Mouse (Mus musculus): Measurements from ENCODE around the gene Fbxo6. TPM values are rescaled to one million over a fixed set of nuclear protein-coding genes. Genes with fewer than 3 reads are reported as not detected.
A peak's percentile ranks its signal among the peaks of the same experiment; 100 is the strongest.
"Not testable (repeated sequence)": the region's sequence is repeated elsewhere in the genome, so short reads cannot be mapped to it uniquely, and the experiment has no call there.

The Fbxo6 gene
- total RNA-seq, 2 experiments from 2014 or later = 48.5 to 58.3 TPM

DNA sequence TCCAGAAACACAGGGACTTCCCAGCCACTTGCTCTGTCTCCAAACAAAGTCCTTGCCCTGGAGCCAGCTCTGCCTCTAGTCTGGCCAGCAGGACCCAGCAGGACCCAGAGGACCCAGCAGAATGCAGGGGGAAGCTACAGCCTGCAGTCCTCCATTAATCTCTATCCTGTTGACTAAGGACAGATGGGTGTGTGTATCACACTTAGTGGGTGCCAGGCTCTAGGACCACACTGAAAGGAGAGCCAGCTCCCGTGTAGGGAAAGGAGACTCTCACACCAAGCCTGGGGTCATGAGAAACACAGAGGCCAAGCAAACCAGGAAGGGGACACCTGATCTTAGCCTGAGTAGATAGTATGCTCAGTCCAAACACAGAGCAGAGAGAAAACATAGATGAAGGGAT lies 23.7 kb downstream of the Fbxo6 start:
- DNase-seq = no peak

DNA sequence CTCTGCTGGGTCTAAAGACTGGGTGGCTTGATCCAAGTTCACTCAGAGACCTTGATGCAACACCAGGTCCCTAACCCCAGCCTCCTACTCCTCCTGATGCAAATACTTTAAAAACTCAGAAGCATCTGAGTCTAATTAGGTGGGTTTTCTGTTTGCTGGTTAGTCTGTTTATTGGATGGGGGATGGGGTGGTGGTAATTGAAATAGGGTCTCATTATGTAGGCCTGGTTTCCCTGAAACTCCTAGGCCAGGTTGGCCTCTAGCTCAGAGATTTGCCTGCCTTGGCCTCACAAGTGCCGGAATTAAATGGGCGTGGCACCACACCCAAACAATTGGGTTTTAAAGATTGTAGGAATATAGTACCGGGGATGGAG lies 29.3 kb downstream of the Fbxo6 start:
- DNase-seq = no peak

DNA sequence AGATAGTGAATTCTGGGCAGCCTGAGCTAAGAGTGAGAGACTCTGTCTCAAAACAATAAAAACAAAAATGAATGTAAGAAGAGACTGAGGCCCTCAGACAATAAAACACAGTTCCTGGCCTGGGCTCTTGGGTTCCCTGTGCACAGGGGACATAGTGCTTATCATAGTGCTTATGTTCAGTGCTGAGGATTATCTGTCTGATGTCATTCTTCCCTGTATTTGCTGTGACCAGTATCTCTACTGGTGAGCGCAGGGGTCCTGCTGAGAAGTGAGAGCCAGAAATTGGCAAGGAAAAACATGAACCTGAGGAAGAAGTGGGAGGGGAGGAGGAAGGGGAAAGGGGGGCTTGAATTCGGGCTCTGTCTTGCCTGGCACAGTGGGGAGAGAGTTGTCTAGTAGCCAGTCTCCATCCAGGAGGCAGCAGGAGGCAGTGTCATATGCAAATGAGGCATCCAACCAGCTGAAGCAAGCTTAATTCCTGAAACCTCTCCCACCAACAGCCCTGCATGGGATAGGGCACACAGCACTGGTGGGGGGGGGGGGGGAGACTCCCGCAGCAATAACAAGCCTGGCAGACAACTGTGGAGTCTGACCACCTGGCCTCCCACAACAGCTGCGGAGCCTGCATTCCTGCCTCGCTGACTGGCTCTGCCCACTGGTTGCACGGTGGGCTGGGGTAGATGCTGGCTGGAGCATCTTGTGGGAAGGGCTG lies 29.8 kb downstream of the Fbxo6 start:
- no peak for DNase-seq

DNA sequence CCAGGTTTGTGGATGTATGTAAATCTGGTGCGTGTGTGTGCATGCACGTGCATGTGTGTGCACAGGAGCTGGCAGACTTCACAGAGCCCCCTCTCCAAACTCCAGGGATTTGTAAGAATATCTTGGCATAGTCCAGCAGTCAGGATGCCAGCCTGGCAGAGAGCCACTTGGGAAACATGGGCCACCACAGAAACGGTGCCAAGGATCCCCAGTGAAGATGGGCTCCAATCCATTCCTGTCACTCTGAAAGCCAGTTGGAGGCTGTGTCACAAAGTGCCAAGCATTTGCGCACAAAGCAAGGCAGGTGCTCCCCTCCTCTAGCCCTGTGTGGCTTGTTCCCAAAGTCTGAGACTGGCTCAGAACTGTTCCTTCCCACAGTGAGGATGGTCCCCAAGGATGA lies 30.6 kb downstream of the Fbxo6 start:
- no peak for DNase-seq

DNA sequence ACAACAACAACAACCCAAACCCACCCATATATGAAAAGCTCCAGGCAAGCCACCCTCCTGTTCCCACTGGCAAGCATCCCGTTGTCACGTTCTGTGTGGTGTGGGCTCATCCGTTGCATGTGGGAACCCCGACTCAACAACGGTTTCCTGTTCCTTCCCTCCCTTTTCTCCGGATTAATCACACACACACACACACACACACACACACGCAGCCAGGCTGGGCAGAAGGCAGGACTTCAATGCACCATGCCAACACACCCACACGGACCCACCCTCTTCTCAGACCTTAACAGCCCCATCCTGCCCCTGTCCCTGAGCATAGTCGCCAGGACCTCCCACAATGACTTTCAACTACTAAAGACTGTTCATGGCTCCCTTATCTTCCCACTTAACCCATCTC lies 31.4 kb downstream of the Fbxo6 start:
- DNase-seq = no peak

DNA sequence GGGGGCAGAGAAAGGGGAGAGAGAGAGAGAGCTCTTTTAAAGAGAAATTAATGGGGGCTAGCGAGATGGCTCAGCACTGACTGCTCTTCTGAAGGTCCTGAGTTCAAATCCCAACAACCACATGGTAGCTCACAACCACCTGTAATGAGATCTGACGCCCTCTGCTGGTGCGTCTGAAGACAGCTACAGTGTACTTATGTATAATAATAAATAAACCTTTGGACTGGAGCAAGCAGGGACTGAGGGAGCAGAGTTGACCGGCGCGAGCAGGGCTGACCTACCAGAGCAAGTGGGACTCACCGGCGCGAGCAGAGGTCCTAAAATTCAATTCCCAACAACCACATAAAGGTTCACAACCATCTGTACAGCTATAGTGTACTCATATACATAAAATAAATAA lies 32.4 kb downstream of the Fbxo6 start:
- DNase-seq = not testable (repeated sequence)

DNA sequence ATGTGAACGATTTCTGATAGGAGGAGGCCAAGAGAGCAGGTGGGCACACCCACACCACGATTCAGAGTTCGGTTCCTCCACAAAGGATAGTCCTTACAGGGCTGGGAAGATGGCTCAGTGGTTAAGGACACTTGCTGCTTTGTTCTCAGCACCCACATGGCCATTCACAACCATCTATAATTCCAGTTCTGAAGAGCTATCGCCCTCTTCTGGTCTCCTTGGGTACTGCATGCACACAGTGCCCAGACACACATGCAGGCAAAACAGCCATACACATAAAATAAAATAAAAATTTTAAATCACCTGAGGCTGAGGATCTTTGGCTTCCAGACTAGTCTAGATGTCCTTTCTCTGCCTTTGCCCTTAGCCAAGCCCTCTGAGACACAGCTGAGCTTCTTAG lies 34.5 kb downstream of the Fbxo6 start:
- DNase-seq = no peak

DNA sequence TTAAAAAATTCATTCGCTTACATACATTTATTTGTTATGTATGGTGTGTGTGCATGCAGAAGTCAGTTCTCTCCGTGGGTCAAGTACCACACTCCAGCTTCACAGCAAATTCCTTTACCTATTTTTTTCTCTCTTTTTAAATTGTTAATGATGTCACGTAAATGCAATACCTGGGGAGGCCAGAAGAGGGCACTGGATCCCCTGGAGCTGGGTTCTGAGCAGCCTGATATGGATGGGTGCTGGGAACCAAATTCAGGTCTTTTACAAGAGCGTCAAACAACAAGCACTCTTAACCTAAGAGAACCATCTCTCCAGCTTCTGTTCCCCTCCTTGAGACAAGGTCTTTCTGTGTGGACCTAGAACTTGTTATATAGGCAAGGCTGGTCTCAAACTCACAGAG lies 35.3 kb downstream of the Fbxo6 start:
- no peak for DNase-seq

DNA sequence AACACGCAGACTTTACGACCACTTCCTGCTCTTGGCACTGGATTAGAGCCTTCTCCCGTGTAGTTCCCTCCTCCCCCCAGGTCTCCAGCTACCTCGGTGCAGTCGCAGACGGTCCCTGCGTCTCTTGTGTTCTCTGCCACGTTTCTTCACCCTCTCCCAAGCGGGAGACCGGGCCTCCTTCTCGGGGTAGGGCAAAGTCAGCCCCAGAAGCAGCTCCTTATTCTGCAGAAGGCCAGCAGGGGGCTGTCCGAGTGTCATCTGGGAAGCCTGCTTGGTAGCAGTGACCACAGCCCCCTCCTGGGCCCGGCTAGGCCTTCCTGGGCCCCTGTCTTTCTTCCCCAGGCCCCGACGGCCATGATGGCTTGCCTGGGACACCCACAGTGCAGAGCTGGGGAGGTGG lies 36.5 kb downstream of the Fbxo6 start:
- peak; percentile 40 to 61 for DNase-seq

DNA sequence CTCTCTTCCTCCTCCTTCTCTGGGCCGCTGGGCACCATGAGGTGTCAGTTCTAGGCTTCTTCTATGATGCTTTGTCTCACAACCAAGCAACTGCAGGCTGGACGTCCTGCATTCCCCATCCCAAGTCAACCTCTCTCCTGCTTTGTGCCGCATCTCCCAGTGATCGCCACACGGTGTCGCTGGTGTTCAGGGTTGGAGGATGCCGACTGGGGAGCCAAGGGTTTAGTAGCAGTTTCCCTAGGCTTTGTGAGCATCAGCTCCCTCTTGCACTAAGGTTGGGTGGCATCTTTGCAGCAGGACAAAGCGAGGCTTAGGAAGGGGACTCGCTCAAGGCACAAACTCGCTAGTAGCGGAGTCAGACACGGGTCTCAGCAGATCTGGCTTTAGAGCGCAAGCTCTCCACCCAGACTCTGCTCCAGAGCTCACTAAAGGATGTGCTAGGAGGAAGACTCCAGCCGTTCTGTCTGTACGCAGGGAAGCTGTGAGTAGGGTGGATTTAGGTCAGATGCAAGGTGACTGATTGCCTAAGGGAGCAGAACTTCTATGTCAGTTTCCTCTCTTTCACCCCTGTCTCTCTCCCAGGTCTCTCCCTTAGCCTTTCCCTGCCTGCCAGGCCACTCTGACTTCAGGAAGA lies 37.1 kb downstream of the Fbxo6 start:
- DNase-seq = peak; percentile 87

DNA sequence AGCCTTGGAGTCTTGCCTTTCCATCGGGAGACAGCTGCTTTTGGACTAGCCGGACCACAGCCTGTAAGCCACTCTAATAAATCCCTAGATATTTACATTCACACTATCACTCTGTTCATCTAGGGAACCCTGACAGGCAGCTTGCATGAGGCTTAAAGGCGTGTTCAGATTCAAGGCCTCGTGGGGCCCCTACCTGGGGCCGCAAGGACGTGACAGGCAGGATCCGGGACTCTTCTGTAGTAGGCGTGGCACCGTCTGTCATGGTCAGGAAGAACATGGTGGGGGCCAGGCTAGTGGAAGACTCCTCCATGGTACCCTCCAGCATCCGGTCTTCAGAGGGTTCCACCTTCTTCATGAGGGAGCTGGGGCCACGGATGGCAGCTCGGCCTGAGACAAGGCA lies 39.4 kb downstream of the Fbxo6 start:
- no peak for DNase-seq

DNA sequence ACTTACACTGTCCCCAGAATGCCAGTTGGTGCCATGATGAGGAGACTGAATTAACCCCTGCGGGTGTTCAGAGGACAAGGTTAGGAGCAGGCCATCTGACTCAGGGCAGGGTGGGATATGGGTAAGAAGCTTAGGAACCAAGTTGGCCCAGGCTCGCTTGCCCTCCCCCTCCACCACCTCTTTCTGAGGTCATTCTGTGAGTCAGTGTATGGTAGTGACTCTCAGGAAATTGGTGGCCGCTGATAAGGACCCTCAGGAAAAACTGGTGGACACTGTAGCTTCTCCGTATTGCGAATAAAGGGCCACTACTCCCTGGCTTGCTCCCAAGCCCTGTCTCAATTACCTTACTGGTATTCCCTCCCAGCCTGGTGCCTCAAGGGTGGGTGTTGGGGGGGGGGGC lies 42.7 kb downstream of the Fbxo6 start:
- DNase-seq = no peak

DNA sequence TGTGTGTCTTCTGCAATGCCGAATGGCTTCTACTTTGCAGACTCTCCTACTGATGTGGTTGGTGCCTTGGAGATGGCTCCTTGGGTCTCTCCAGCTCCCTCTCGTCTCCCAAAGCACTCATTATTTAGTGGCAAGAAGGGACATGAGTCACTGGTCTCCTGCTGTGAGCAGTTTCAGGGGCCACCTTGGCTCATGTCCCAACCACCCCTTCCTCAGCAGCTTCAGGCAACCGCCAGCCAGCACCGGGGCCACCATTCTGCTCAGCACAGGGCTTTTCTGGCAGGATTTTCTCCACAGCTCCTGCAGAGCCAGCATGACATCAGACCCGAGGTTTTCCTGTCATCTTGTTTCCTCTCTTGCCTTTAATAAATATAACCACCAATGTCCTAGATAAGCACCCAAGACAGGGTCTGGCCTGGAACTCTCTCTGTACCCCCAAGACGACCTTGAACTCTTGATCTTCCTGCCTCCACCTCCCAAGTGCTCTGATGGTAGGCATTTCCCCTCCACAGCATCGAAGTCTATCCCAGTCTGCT lies 43.3 kb downstream of the Fbxo6 start:
- no peak for DNase-seq

DNA sequence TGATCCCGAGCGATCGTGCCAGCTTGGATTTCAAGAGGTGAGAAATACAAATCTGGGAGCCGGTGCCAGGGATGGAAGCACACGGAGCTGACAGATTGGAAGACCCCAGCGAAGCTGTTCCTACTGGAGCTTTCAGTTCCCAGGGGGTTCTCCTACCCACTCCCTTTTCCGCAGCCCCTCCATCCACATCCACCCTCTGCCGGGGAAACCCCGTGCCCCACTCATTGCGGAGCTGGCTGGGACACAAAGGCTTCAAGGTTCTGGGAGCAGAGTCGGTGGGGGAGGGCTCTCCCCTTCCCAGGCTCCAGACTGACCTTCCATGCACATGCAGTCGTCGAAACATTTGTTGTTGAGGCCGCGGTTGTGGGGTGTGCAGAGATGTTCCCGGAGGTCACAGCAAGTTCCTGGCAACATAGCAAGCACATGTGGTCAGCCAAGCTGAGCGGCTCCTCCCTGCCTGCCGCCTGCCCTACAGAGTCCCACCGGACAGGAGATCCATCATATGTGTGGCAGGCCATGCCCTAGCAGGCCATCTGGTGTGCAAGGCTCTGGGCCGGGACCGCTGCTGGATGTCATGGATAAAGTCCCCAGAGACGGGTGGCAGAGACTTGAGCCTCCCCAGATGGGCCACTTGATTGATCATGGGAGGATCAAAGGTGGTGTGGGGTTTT lies 44.2 kb downstream of the Fbxo6 start:
- peak; percentile 34 to 51 for DNase-seq

DNA sequence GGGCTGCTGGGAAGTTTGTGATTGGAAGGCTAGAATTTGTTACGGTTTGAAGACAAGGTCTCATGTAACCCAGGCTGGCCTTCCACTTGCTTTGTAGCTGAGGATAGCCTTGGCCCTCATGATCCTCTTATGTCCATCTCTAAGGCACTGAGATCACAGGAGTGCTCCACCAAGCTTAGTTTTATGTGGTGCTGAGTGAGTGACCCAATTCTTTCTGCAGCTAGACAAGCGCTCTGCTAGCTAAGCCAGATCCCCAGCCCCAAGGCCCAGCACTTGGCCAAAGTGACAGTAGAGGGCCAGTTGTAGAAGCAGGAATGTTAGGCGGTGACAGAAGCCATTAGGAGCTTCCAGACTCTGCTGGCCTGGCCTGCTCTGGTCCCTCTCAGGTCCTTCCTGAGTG lies 47.8 kb downstream of the Fbxo6 start:
- DNase-seq = no peak

DNA sequence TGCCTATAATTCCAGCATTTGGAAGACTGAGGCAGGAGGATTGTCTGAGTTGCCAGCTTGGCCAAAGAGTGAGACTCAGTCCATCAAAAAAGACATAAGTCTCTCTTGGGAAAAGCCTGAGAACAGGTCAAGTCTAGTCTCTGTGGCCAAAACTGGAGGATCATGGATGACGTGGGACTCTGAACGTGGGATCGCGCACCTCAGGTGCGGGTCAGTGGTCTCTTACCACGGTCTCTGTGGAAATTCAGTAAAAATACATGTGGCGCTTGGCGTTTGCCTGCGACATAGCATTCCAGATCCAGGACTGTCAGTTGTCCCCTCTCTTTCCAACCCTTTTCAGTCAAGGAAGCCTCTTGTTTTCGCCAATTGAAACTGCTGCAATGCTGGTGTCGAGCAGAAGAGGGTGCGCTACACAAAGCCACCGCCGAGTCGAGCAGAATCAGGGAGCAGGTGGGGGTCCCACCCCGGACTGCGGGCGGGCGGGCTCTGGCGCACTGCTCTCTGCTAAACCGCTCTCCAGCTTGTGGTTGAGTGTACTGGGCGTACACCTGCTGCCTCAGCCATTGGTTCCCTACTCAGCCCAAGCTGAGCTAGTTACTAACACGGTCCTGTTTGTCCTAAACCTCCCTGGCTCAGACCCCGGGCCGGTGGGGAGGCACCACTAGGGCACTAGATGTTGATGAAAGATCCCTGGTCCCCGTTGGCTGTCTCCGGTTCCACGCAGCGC lies 50.0 kb downstream of the Fbxo6 start:
- DNase-seq = peak; percentile 62 to 72

DNA sequence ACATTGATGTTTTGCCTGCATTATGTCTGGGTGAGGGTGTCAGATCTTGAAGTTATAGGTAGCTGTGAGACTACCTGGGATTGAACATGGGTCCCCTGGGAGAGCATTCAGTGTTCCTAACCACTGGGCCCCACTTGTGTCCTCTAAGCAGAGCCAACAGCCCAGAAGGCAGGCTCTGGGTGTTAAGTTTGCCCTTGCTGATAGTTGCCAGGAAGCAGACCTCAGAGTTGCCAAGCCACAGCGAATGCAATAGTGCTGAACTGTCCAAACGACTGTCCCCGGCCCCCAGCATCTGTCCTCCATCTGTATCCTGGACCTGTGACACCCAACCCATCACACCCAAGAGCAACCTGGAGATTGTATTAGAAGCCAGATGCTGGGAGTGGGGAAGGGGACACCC lies 53.3 kb downstream of the Fbxo6 start:
- DNase-seq = no peak

DNA sequence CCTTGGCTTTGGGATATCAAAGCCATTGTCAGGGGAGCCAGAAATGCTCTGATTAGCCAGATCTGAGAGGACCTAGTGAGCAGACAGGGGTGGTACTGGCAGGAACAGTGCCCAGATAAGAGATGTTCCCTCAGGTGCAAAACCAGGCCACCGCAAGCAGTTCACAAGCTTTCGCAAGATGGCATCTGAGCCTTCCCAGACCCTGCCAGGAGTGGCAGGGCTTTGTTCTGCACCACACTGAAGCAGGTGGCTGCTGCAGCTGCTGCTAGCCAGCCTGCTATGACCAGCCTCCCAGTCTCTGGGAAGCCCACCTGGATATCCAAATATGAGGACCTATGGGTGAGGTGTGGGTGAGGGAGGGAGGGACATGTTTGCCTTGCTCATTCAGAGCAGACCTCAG lies 54.0 kb downstream of the Fbxo6 start:
- no peak for DNase-seq
